Mouse (Mus musculus) T-helper 17 cell (primary cell): ENCODE data around the gene Olfr1472.
"Not testable (repeated sequence)": the region's sequence is repeated elsewhere in the genome, so short reads cannot be mapped to it uniquely, and the experiment has no call there.

ENCODE experiments used
- in situ Hi-C, 2 experiments: fragments of 300-600 bp; cut with MboI, MseI; formaldehyde crosslinking; loops; 1 replicate in 1 of 2; 2 replicates in 1 of 2; pipeline ENCODE4 v1.15.1; 2025; ENCODE audit warnings: high pct_unique_total_duplicates in 2 of 2

The Olfr1472 gene

GRCm38 (mm10) chr19:13455986-13456385 lies at the start of gene Olfr1472:
Olfr1472 (minus strand) TSS chr19:13456086.
- in situ Hi-C loops = no loop called here

- in situ Hi-C loops = no loop called here
These were observed 44.4 kb upstream of the Olfr1472 start, which contains the start of gene Olfr1477 for GRCm38 (mm10) chr19:13500246-13500645. Olfr1477 (plus strand) TSS chr19:13500546.

- in situ Hi-C loops = no loop called here
These were observed 24.2 kb upstream of the Olfr1472 start, which contains the start of gene Olfr1475 for GRCm38 (mm10) chr19:13480096-13480495. Olfr1475 (minus strand) TSS chr19:13480196.

- in situ Hi-C loops = not testable (repeated sequence)
These were observed 13.4 kb upstream of the Olfr1472 start, which contains the start of gene Olfr1474 for GRCm38 (mm10) chr19:13469265-13469664. Olfr1474 (plus strand) TSS chr19:13469565.

- in situ Hi-C loops = not testable (repeated sequence)
These were observed 12.8 kb downstream of the Olfr1472 start, which contains the start of gene Olfr1471 for GRCm38 (mm10) chr19:13443109-13443508. Olfr1471 (plus strand) TSS chr19:13443409.

GRCm38 (mm10) chr19:13407549-13407948 lies 48.3 kb downstream of the Olfr1472 start, which contains the start of gene Olfr1469:
Olfr1469 (plus strand) TSS chr19:13407849.
- in situ Hi-C loops = no loop called here
